ENCODE assay signal across 15 mouse cellular contexts in the genomic region with DNA sequence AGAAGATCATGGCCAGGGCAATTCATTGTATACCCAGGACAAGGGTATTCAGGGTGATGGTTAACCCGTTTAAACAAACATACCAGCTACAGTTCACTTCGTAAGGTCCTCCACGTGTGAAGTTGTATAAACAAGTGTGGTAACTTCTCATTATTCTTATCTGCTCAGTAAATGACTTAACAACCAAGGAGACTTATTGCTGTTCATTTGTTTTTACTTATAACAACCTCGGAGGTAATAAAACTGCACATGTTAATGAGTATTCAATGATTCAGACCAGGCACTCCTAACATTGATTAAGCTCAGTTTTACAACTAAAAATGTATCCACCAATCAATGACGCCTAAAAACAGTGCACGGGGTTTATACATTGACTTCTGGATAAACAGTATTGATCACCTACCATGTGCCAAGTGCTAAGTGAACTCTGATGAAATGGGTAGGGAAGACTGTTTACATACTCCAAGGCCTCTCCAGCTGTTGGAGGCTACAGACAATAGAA. TPM values are rescaled to one million over a fixed set of nuclear protein-coding genes. Genes with fewer than 3 reads are reported as not detected.
"Had no signal": no experiment of that assay in that cellular context is flagged by ENCODE, and none has a peak within 500 bp of the region (broad histone marks: within the 10 kb centered on the region; RNA-seq: fewer than 3 reads in every experiment).

No protein-coding gene starts in this region.

- H3K36me3 ChIP-seq: kidney, embryonic 15.5 days; limb, embryonic 13.5 days; lung, embryonic 15.5 days; midbrain, embryonic 13.5 days; stomach, embryonic 15.5 days had no signal

- H3K4me3 ChIP-seq: kidney, embryonic 15.5 days; limb, embryonic 13.5 days; lung, embryonic 15.5 days; megakaryocyte, embryonic 14.5 days; midbrain, embryonic 13.5 days; stomach, embryonic 15.5 days had no signal

- H3K4me2 ChIP-seq: kidney, embryonic 15.5 days; limb, embryonic 13.5 days; lung, embryonic 15.5 days; midbrain, embryonic 13.5 days; stomach, embryonic 15.5 days had no signal

- H3K27ac ChIP-seq: kidney, embryonic 15.5 days; limb, embryonic 13.5 days; liver, embryonic 14.5 days; lung, embryonic 15.5 days; macrophage; midbrain, embryonic 13.5 days; stomach, embryonic 15.5 days had no signal

- ATAC-seq: midbrain, embryonic 13.5 days had no signal

- H3K9me3 ChIP-seq: kidney, embryonic 15.5 days; limb, embryonic 13.5 days; lung, embryonic 15.5 days; megakaryocyte, embryonic 14.5 days; midbrain, embryonic 13.5 days; stomach, embryonic 15.5 days had no signal

- DNase-seq: kidney, adult 18-20 months; kidney, postnatal 25 days; layer of hippocampus, adult 9-11 months; left cerebral cortex, postnatal 4 days; lung, postnatal 14 days; right cerebral cortex, postnatal 14 days; thymus, postnatal 4 days had no signal

- H3K4me1 ChIP-seq: limb, embryonic 13.5 days; midbrain, embryonic 13.5 days; stomach, embryonic 15.5 days had no signal

- H3K27me3 ChIP-seq: kidney, embryonic 15.5 days; limb, embryonic 13.5 days; lung, embryonic 15.5 days; megakaryocyte, embryonic 14.5 days; midbrain, embryonic 13.5 days; stomach, embryonic 15.5 days had no signal

- H3K9ac ChIP-seq: kidney, embryonic 15.5 days; limb, embryonic 13.5 days; liver, embryonic 14.5 days; lung, embryonic 15.5 days; midbrain, embryonic 13.5 days; stomach, embryonic 15.5 days had no signal

RNA-seq across cellular contexts. Expression of a gene that starts 53.6 kb away (rescaled TPM):
- polyA plus RNA-seq: macrophage had no signal
